Mouse (Mus musculus): Measurements from ENCODE around the gene Tap2.

GRCm38 (mm10) chr17:34217216-34217928, 14.0 kb downstream of the Tap2 start:
- TF ChIP-seq CTCF (IDR thresholded peaks at IDR 0.05; ENCODE audit: low read depth), result no peak
- no peak for TF ChIP-seq EP300 (IDR thresholded peaks at IDR 0.05; ENCODE audit: low read depth)

Measured in heart, postnatal 0 days (tissue).